Mouse (Mus musculus) spleen, postnatal 4 days (tissue): ENCODE data around the gene Ppp6r2.

Experiments used
- DNase-seq, 2 experiments: peaks; one replicate each; pipeline ENCODE4 v3.0.0; 2022; ENCODE audit warnings: low spot score in 2 of 2

The Ppp6r2 gene

DNA sequence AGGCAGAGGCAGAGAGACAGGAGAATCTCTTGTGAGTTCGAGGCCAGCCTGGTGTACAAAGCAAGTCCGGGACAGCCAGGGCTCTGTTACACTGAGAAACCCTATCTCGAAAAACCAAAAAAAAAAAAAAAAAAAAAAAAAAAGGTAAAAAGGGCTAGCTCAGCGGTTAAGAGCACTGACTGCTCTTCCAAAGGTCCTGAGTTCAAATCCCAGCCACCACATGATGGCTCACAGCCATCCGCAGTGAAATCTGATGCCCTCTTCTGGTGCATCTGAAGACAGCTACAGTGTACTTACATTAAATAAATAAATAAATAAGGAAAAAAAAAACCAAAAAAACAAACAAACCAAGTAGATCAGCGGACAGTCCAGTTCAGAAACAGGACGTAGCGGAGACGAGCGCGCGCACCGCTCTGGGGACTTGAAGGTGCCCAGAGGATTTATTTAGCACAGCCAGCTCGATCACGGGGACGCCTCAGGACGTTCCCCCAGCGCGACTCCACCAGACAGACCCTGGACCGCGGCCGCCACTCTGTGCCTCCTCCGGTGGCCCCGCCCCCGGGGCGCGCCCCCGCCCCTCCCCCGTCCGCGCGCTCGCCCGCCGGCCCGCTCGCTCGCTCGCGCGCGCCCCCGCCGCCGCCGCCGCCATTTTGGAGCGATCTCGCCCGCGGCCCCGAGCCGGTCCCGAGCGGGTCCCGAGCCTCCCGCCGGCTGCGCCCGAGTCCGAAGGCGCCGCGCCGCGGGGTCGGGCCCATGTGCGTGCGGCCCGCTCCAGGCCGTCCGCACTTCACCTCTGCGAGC is at the start of gene Ppp6r2:
Gene Ppp6r2, plus strand, starts transcription at position 639 of the 801 bp plus-strand sequence.
- DNase-seq: peak; percentile 84 to 94

DNA sequence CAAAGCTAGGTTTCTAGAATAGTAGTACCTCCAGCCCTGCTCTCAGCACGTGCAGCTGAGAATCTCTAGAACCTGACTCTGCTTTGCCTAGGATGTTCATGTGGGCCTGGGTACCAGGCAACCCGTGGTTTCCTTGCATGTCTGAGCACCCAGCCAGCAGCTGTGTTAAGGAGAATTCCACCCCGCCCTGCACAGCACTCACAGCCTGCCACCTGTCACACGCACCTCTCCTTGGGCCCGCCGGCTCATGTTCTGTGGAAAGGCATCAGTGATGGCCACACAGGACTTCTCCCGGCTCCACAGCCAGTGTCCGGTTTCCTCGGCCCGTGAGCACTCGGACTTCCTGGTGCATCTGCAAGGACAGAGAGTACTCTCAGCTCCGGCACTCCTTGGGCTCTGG is 45.9 kb upstream of the Ppp6r2 start:
- DNase-seq: no peak

DNA sequence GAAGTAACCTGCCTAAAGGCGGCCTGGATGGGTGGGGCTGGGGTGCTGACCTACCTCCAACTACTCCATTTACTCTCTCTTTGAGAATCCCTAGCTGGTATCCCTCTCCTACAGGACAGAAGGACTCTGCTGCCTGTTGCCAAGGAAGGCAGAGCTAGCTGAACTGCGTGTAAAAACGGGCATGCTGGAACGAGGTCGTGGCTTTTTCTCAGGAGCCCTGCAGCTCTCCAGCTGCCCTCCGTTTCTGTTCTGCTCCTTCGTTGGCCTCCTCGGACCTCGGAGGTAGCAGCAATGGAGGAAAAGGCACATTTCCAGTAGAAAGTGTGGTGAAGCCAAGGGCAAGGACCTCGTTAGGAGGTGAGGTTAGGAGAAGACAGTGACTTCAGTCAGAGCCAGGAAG is 42.4 kb upstream of the Ppp6r2 start:
- DNase-seq: no peak

DNA sequence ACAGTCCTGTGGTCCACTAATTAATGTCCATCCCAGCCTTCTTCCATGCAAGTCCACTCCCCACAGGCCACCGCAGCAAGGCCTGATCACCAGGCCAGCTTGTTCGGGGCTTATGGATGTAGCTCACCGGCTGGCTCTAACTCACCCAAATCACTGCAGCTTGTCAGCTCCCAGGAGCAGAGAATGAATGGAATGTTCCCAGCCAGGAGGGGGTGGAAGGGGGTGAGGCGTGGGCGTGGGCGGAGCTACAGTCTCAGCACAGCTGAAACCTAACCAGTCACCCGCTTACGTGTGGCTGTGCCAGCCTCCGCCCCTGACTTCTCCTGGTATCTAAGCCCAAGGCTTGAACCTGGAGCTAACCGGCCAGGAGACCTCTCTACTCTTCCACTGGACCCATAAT is 41.9 kb upstream of the Ppp6r2 start:
- no peak for DNase-seq

DNA sequence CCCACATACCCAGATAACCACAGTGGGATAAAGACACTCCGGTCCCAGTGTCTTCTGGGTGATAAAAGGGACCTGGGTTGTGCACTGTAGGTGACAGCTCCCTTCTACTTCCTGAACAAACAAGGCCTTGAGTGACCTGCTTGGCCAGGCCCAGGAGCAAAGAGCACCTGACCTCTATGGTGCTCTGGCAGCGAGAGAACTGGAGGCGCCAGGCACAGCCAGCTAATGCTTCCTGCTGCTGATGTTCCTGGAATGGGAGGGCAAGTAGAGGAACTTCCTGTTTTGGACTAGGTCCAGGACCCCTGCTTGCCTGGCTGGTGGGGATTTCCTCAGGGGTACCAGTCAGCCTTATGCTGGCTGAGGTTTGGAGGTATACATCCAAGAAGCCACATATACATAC is 41.3 kb upstream of the Ppp6r2 start:
- no peak for DNase-seq

DNA sequence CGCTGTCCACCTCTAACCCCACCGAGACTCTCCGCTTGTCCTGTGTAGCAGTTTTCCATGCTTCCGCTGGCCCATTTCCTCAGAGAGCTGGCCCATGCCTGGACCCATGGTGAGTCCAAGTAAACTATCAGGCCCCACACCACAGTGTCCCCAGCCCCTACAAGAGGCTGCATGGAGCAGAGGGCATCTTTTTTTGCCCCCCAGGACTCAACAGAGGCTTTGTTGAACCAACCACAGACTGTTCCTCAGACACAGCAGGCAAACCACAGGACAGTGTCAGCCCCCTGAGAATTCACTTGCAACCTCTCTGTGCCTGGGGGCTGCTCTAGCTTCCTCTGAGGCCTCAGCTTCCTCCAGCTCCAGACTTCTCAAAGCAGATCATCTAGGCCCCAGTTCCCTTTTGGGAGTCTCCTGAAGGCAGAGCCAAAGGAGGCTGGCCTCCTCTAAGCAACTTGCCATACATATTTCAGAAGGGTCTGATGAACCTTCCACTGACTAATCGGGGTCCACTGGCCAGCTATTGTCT is 39.8 kb upstream of the Ppp6r2 start:
- no peak for DNase-seq

DNA sequence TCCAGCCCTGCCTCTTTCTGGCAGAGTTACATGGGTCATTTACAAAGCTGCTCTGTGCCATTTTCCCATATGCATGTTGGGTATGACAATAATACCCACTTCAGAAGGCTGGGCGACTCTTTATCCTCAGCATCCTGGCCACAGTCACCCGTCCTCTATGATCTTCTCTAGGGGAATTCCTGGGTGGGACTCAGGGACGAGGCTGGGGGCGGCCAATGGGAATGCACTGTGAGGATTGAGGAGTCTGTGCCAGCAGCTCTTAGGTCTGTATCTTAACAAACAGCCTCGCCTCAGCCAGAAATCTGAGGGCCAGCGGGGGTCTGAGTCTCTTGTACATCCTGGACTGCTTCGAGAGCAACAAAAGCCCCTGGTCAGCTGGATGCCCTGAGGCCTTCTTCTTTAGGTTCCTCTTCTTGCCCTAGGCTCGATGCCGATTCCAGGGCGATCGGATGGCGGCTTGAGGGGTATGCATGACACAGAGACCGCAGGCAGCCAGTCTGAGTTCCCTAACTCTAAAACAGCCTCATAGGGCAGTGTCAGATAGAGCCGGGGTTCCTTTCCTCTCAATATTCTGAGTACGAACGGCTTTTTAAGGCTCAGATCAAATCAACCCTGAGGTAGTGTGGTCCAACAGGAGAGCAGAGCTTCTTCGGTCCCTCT is 38.9 kb upstream of the Ppp6r2 start:
- DNase-seq: no peak

DNA sequence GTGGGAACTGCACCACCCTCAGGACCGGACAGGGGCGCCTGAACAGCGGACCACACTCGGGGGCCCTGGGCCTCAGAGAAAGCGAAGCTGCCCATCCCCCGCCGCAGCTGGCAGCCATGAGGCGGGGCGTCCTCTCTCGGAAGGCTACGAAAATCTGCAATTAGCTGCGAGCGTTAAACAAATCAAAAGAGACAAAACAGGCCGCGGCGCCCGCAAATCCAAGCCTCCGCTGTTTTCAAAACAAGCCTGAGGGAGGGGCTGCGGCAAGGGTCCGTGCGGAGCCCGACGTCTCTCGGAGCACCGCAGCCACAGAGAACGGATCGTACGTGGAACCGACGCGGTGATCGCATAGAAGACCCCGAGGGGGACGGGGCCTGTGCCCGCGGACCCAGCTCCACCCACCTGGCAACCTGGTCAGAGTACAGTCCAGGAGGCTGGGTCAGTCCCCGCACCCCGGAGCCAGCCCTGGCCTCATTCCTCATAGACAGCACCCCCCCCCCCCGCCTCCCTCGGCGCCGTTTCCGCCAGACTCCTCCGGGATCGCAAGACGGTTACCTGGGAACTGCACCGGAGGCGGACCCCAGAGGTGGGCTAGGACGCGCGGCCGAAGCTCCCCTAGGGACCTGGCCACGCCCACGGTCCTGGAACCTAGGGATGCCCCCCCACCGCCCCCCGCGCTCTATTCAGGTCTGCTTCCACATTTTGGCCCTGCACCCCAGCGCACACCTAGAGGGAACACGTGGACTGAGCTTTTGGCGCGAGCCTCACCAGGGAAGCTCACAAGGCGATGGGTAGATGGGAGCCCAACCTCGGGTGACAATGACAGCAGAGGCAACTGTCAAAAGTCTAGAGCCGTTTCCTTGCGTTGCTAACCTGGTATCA is 38.1 kb upstream of the Ppp6r2 start:
- DNase-seq: no peak

DNA sequence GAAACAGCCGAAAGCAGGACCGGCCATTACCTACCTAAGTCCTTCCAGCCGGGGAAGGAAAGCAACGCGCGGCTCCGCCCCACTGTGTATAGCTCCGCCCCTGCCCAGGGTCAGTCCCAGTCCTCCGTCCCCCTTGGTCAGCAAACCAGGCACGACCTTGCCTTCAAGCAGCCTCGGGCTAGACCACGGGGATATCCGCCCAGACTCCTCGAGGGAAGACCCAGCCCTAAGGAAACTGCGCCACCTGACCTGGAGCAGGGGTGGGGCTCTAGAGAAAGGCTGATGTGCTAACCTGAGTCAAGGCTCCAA is 37.5 kb upstream of the Ppp6r2 start:
- DNase-seq: peak in 1 of 2 experiments; percentile 34

DNA sequence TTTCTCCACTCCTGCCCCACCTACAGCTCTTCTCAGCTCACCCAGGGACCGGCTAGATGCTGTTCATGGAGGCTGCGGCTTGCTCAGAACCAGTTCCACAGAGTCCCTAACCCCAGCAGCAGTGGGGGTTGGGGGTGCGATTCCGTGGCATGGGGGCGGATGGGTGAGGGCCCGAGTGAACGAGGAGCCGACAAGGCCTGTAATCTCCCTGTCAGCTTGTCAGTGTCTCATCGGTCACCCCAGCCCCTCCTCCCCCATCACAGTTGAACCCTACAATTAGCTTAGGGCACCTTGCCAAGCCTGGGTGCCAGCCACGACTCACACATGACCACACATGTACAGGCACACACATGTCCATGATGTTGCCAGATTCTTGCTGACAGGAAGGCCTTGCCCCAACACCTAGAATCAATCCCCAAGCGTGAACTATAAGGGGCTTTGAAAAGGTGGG is 36.4 kb upstream of the Ppp6r2 start:
- DNase-seq: no peak

DNA sequence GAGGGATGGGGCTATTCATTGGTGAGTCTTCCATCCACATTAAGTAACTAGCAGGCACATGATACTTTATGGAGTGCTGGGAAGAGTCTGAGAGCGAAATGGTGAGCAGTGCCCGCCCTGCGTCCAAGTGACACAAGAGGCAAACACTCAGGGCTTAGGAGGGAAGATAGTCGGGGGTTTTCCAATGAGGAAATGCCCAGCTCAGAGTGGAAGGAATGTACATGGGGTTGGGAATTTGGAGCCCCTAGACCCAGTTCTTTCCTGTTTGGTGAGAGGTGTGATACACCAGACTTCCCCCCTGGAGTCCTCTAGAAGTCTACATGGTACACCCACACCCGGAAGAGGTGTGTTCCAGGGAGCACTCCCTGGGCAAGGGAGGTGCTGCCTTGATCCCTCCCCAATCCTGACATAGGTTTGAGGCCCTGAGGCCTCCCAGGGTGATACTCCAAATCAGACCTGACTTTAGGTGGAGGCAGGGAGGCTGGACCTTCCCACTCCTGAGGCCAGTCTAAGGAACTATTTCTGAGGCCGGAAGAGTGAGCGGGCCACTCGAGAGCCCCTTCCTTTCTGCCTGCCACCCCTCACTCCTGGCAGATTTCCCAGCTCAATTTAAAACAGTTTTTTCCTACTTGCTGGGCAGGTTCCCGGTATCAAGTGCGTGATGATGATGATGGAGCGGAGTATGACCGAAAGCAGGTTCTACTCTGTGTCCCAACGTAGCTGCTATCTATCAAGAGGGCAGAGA is 35.8 kb upstream of the Ppp6r2 start:
- DNase-seq: no peak

DNA sequence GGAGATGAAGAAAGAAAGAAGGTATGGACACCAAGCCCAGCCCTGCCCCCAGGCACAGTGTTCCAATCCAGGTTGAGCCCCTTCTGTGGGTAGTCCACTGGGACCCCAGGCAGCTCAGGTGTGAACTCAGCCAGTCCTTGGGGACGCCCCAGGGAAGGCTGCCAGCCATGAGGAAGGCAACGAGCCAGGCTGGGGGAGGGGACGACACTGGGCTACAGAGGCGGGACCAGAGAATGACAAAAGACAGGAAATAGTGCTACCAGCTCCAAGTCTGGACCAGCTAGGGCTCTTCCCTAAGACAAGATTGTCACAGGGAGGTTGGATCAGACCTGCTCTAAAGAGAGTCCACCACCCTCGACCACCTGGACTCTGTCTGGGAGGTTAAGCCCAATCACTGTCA is 34.2 kb upstream of the Ppp6r2 start:
- DNase-seq: peak in 1 of 2 experiments; percentile 59

DNA sequence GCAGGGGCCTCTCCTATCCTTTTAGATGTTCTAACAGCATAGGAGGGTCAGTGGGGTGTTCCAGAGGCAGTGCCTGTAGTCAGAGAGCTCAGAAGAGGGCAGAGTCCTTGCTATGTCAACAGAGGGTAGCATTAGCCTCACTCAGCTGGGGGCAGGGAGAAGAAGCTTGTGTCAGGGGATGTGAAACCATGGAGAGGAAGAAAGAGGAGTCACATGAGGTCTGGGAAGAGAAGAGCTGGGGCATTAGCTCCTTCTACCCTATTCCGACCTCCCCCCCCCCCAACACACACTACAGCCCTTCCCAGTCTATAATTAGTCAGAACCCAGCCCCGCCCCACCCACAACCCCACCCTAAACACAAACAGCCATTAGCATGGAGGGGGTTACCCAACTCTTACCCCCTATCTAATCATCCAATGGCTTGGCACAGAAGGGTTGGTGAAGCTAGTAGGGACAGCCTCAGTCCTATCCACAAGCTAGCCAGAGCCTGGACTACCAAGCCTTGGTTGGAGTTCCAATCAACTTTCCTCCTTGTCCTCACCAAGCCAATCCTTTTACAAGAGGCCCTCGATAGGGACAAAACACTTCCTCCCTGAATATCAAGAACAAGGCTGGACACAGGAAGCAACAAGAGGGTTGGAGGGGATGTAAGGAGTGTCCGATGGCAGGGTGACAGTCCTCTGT is 33.6 kb upstream of the Ppp6r2 start:
- no peak for DNase-seq

DNA sequence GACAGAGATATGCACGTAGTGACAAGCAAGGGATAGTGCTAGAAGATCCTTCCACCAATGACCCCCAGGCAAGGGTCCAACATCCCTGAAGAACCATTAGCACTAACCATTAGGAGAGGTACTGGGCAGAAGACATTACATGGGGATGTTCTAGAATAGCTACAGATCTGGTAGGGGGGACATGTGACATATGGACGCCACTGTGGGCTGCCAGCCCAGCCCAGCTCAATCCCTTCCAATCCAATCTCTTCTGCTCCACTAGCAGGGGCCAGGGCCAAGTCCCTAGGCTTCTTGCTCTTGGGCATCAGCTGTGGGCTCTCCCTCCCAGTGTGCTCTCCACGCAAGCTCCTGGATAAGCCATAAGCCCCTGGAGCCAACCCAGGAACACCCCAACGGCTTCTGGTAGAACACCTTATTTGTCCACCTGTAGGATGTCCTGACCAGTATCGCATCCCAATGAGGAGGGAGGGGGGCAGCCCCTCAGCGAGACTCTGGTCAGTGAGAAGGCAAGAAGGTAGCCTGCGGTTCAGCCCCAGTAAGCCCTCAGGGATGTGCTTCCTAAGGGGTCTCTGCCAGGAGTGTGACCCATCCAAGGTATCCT is 33.0 kb upstream of the Ppp6r2 start:
- DNase-seq: no peak

DNA sequence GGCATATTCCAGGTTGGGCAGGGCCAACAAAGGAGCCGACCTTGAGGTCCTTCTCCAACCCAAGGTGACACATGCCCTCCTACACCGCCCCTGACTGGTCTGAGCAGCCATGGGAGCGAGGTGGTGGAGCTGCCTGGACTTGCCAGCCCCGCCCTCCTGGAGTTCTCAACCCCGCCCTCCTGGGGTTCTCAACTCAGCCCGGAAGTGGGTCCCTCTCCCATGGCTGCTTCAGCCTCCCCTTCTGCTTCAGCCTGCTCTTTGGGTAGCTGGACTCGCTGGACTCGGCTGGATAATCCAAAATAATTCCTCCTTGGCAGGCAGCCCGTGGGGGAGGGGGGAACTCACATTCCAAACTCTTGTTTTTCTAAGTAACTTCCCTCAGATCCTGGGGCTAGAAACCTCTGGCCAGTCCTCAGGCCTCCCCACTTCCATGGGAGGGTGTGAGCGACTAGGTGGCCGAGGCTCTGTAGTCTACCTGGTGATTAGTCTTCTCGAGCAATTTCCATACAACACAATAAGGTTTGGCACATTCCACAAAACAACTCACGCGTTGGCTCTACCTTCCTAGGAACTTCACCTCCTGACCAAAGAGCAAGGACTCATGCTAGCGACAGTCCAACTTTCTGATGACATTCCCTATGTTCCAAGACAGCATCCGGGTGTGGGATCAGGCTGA is 32.3 kb upstream of the Ppp6r2 start:
- DNase-seq: no peak

DNA sequence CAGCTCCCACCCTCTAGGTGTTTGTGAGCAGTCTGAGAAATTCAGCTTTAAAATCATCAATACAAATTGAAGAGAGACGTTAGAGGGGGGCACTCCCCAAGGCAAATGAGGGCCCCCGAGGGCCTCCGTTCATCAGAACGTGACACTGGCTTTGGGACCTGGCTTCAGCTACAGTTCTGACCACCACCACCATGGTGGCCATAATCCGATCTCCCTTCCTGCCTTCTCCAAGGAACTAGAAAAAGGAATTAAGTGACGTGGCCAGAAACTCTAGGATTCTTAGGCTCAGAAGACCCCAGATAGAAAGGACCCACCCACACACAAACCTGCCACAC is 31.8 kb upstream of the Ppp6r2 start:
- no peak for DNase-seq

DNA sequence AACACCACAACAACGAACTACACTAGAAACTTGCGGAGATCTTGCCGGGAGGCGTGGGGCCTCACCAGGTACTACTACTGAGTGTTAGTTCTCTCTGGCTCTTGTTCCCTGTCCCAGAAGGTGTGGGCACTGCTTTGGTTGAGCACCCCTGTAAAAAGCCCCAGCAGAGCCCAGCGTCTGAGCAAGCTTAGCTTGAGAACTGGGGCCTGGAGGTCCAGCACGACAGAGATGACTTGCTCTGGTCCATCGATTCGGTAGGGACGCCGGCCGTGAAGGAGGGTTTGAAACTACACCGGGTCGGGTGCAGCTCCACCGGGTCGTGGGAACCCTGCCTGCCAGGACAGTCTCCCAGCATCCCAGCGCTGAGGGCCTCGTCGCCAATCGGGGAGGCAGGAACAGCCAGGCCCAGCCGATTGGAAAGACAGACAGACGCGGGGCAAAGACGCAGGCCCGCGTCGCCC is 31.2 kb upstream of the Ppp6r2 start:
- no peak for DNase-seq

DNA sequence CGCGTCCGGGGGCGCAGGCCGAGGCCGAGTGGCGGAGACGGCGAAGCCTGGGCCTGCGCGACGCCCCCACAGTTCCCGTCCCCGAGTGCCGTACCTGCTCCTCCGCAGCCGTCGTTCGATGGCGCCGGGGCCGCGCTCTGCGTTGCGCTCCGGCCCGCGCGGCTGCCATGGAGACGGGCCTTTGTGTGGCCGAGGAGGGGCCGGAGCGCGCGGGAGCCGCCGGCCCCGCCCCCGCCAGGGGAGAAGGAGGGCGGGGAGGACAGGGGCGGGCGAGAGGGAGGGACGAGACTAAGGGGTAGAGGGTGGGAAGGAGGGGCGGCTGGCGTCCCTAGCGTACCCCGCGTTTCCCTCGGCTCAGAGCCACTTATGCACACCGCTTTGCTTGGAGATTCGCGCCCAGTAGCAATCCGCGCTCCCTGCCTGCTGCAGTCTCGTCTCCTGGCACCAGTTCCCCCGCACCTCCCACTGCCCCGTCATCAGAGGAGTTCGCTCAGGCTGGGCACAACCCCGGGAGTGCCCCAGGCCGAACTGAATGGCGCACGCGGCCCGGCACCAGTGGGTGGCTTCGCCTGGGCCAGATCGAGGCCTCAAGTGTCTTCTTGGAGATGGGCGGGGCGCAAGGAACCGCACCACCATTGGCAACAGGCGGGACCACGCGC is 30.7 kb upstream of the Ppp6r2 start, which contains the start of gene Plxnb2:
Gene Plxnb2, minus strand, starts transcription at position 218 of the 659 bp plus-strand sequence.
- DNase-seq: no peak

DNA sequence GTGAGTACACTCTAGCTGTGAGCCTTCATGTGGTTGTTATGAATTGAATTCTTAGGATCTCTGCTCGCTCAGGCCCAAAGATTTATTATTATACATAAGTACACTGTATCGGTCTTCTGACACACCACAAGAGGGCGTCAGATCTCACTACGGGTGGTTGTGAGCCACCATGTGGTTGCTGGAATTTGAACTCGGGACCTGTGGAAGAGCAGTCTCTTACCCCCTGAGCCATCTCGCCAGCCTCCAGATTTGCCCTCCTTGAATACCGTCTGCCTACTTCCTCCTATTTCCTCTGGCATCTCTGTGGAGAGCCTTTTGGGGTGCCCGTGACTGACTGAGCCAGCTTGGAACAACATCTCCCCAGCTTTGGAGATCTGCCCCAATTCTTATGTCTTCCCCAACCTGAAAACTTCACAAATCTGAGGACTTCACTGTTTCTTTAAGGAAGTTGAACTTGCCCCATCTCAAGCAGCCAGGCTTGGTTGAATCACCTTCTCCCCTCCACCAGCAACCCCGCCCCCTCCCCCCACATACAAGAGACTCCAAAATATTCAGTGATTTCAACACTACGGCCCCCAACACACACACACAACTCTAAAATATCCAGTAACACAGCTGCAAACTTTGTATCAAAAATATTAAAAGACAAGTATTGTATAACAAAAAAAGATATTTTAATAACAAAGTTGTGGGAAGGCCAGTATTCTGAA is 29.6 kb upstream of the Ppp6r2 start:
- DNase-seq: no peak
